Mouse (Mus musculus): ENCODE data around the gene Zic2. TPM values are rescaled to one million over a fixed set of nuclear protein-coding genes. Genes with fewer than 3 reads are reported as not detected.

Zic2 gene
- polyA plus RNA-seq, 1 experiment, result 0.05 TPM

- peaks cover 3% of the 10 kb centered on the region for H3K4me1 ChIP-seq (ENCODE audit: control insufficient read depth, insufficient read depth, low read length)
- H3K36me3 ChIP-seq (ENCODE audit: control insufficient read depth, insufficient read depth, low read length), result no peaks in the 10 kb centered on the region
- no peak overlapping the region for H3K27ac ChIP-seq (ENCODE audit: control insufficient read depth, insufficient read depth, low read depth, low read length)
- no peak for TF ChIP-seq POLR2A (IDR thresholded peaks at IDR 0.05; ENCODE audit: control insufficient read depth, low read depth, low read length)
- TF ChIP-seq CTCF (IDR thresholded peaks at IDR 0.05; ENCODE audit: control insufficient read depth, insufficient read depth, insufficient replicate concordance, low read depth, low read length), result no peak
- peaks cover 2% of the 10 kb centered on the region; the same call in 1 of the 2 replicates for H3K27me3 ChIP-seq (ENCODE audit: control insufficient read depth, insufficient read depth, low read length)
- H3K4me3 ChIP-seq (ENCODE audit: control insufficient read depth, low read depth, low read length), result no peak overlapping the region
Observed at GRCm38 (mm10) chr14:122449601-122450495, 25.4 kb upstream of the Zic2 start.

DNA sequence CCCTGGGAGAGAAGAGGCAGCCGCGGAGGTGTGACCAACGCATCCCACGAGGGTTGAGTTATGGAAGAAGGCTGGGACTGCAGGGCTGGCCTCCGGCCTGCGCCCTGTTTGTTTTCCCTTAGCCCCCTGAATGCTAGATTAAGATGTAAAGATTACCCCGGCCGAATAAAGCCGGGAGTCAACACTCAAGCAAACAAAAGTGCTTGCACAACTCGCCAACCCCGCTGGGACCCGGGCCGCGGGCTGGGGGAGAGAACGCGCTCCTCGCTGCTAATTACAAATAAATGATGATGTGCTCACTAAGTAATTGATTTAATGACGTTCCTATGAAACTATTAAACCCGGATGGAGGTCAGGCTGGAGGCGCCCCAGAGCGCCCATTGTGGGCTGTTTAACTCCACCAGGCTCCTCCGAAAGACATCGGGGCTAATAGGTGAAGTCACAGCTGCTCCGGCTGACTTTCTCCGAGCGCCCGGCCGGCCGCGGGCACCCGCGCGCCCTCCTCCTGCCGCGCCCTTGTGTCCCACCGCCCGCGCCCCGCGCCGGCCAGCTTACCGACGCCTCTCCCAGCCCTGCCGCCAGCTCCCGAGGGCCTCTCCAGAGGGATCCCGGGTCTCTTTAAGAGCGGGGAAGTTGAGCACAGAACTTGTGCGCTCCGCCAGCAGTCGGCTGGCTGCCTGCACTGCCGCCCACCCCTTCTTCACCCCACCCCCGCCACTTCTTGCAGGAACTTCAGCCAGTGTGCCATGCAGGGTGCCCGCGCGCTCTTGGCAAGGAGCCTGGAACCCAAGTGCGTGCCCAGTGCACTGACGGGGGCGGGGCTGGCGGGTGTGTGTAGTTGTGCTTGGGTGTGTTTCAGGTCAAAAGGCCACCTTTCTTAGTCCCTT is 24.5 kb upstream of the Zic2 start, which contains the start of gene Gm5089:
TSS of gene Gm5089 (minus strand) at position 620 of the 887 bp plus-strand sequence.
- H3K27ac ChIP-seq (ENCODE audit: control insufficient read depth, insufficient read depth, low read depth, low read length), result no peak within 1 kb of the TSS
- no peaks in the 10 kb centered on the region for H3K36me3 ChIP-seq (ENCODE audit: control insufficient read depth, insufficient read depth, low read length)
- peaks cover 2% of the 10 kb centered on the region; the same call in 1 of the 2 replicates for H3K27me3 ChIP-seq (ENCODE audit: control insufficient read depth, insufficient read depth, low read length)
- H3K4me1 ChIP-seq (ENCODE audit: control insufficient read depth, insufficient read depth, low read length), result peaks cover 3% of the 10 kb centered on the region
- no peak for TF ChIP-seq CTCF (IDR thresholded peaks at IDR 0.05; ENCODE audit: control insufficient read depth, insufficient read depth, insufficient replicate concordance, low read depth, low read length)
- no peak for TF ChIP-seq POLR2A (IDR thresholded peaks at IDR 0.05; ENCODE audit: control insufficient read depth, low read depth, low read length)
- no peak within 1 kb of the TSS; the same call in 1 of the 2 replicates for H3K4me3 ChIP-seq (ENCODE audit: control insufficient read depth, low read depth, low read length)

GRCm38 (mm10) chr14:122451551-122452145 is 23.6 kb upstream of the Zic2 start:
- no peak overlapping the region for H3K4me3 ChIP-seq (ENCODE audit: control insufficient read depth, low read depth, low read length)
- no peak for TF ChIP-seq CTCF (IDR thresholded peaks at IDR 0.05; ENCODE audit: control insufficient read depth, insufficient read depth, insufficient replicate concordance, low read depth, low read length)
- TF ChIP-seq POLR2A (IDR thresholded peaks at IDR 0.05; ENCODE audit: control insufficient read depth, low read depth, low read length), result no peak
- H3K27ac ChIP-seq (ENCODE audit: control insufficient read depth, insufficient read depth, low read depth, low read length), result no peak overlapping the region

GRCm38 (mm10) chr14:122452701-122453387 is 22.4 kb upstream of the Zic2 start:
- Histone ChIP-seq H3K27me3 (ENCODE audit: control insufficient read depth, insufficient read depth, low read length) (peaks cover 2% of the 10 kb centered on the region; the same call in 1 of the 2 replicates), H3K4me3 (ENCODE audit: control insufficient read depth, low read depth, low read length) (no peak overlapping the region), H3K4me1 (ENCODE audit: control insufficient read depth, insufficient read depth, low read length) (peaks cover 3% of the 10 kb centered on the region), H3K27ac (ENCODE audit: control insufficient read depth, insufficient read depth, low read depth, low read length) (no peak overlapping the region), H3K36me3 (ENCODE audit: control insufficient read depth, insufficient read depth, low read length) (no peaks in the 10 kb centered on the region)
- TF ChIP-seq CTCF (IDR thresholded peaks at IDR 0.05; ENCODE audit: control insufficient read depth, insufficient read depth, insufficient replicate concordance, low read depth, low read length) (no peak), POLR2A (IDR thresholded peaks at IDR 0.05; ENCODE audit: control insufficient read depth, low read depth, low read length) (no peak)

More at GRCm38 (mm10) chr14:122451551-122452145, 23.6 kb upstream of the Zic2 start:
- H3K27me3 ChIP-seq (ENCODE audit: control insufficient read depth, insufficient read depth, low read length), result peaks cover 2% of the 10 kb centered on the region; the same call in 1 of the 2 replicates
- peaks cover 3% of the 10 kb centered on the region for H3K4me1 ChIP-seq (ENCODE audit: control insufficient read depth, insufficient read depth, low read length)
- no peaks in the 10 kb centered on the region for H3K36me3 ChIP-seq (ENCODE audit: control insufficient read depth, insufficient read depth, low read length)

DNA sequence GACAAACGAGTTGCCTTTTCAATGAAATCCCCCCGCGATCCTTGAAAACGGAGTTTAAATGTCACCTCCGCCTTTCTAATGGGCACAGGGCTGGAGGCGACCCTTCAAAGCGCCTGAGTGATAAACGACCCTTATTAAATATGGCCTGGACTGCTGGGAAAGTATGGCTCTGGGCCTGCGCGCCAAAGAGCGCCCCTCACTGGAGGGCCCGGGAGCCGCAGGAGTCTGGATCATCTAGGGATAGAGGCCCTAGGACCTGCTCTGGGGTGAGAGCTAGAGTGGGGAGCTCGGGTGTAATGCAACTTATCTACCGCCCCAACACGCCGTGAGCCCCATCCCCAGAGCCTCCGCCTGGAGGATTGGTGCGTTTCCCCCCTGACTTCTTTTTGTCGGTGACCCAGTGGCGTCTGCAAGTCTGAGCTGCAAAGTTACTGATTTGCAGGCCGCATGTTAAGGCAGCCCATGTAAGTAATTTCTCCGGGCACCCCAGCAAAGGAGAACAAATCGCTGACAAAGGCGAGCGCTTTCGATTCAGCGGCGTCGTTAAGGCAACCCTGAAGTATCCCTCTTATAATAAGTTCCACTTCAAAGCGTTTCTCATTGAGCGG is 21.7 kb upstream of the Zic2 start:
- peaks cover 3% of the 10 kb centered on the region for H3K4me1 ChIP-seq (ENCODE audit: control insufficient read depth, insufficient read depth, low read length)
- H3K27ac ChIP-seq (ENCODE audit: control insufficient read depth, insufficient read depth, low read depth, low read length), result no peak overlapping the region
- no peaks in the 10 kb centered on the region for H3K36me3 ChIP-seq (ENCODE audit: control insufficient read depth, insufficient read depth, low read length)
- peaks cover 2% of the 10 kb centered on the region; the same call in 1 of the 2 replicates for H3K27me3 ChIP-seq (ENCODE audit: control insufficient read depth, insufficient read depth, low read length)
- H3K4me3 ChIP-seq (ENCODE audit: control insufficient read depth, low read depth, low read length), result no peak overlapping the region
- TF ChIP-seq CTCF (IDR thresholded peaks at IDR 0.05; ENCODE audit: control insufficient read depth, insufficient read depth, insufficient replicate concordance, low read depth, low read length), result no peak; the same call in 1 of the 2 replicates
- no peak for TF ChIP-seq POLR2A (IDR thresholded peaks at IDR 0.05; ENCODE audit: control insufficient read depth, low read depth, low read length)
